Mouse (Mus musculus): ENCODE measurements at regions not wholly inside any gene's neighbourhood (a gene's known extent, or its start where the extent isn't known, plus 50 kb on each side); places are given as distances from the start of the nearest gene placed in this dataset.

DNA sequence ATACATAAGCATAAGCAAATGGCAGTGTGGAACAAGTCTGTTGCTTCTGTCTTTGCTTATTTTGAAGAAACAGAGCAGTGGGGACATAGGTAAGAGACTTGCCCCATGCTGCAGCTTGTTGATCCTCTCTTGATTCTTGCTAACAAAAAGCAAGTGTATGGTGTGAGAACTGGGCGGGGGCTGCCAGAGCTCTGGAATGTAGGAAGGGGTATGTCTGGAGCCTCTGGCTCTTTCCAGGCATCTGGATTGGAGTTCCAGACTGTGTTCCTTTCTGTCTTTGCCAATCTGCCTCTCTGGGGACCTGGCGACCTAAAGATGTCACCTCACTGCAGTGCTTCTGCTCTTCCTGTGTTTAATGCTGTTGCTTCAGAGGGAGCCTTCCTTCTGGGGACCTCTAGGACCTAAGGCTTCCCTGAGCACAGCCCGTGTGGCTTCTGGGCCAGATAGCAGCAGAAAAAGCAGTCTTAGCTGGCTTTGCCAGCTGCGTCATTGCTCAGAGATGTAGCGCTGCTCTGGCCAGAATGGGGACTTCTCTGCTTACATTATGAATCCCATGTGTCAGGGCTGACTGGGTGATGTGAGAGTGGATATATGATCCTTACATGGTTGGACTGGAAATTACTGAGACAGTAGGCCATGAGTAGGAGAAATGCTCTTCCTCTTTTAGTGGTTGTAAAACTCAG, 138.1 kb upstream of the Slit3 start:
- Histone ChIP-seq H3K4me3 (ENCODE audit: insufficient read depth in 1 of 2, low read depth in 1 of 2, low read length in 2 of 2, poor library complexity in 1 of 2, severe bottlenecking in 1 of 2) (no peak overlapping the region), H3K4me1 (ENCODE audit: control insufficient read depth in 2 of 2, insufficient read depth in 2 of 2, low read length in 2 of 2, poor library complexity in 1 of 2) (no peaks in the 10 kb centered on the region), H3K36me3 (ENCODE audit: control insufficient read depth, insufficient read depth, low read length, poor library complexity, severe bottlenecking) (no peaks in the 10 kb centered on the region), H3K9me3 (ENCODE audit: control insufficient read depth, insufficient read depth, low read depth, low read length) (no peaks in the 10 kb centered on the region), H3K27ac (ENCODE audit: insufficient read depth, low read depth, low read length, poor library complexity, severe bottlenecking) (no peak overlapping the region), H3K9ac (ENCODE audit: insufficient read depth, low read depth, low read length, poor library complexity, severe bottlenecking) (no peak overlapping the region)
- TF ChIP-seq ZC3H11A (IDR thresholded peaks at IDR 0.05; ENCODE audit: borderline replicate concordance, low read depth, low read length) (no peak), HCFC1 (IDR thresholded peaks at IDR 0.05; ENCODE audit: borderline replicate concordance, insufficient read depth, low read length) (no peak), MAFK (IDR thresholded peaks at IDR 0.05; ENCODE audit: insufficient read depth, low read depth, low read length) (no peak)
- in situ Hi-C loops (cut with MboI; ENCODE audit: low sequenced_read_pairs in 2 of 2, unreplicated experiment in 2 of 2), result no loop called here
- DNase-seq (ENCODE audit: low read depth, low spot score), result no peak

DNA sequence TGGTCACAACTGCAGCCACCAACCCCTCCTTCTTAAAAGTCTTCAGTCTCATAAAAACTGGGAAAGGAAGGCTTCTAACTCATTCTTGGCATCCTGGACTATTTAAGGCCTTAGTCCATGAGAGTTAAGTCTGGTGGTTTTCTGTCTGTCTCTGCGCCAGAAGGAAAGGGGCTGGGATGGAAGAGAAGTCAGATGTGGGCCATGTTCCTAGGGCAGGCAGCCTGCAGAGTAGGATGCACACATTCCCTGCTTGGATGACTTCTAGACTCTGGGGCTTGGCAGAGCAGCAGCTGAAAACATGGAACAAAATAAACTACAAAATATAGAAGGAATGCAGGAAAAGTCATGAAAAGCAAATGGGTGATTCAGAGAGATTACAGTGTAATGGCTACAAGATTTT, 140.8 kb upstream of the Slit3 start:
- Histone ChIP-seq H3K27ac (ENCODE audit: insufficient read depth, low read depth, low read length, poor library complexity, severe bottlenecking) (no peak overlapping the region), H3K4me3 (ENCODE audit: insufficient read depth in 1 of 2, low read depth in 1 of 2, low read length in 2 of 2, poor library complexity in 1 of 2, severe bottlenecking in 1 of 2) (no peak overlapping the region), H3K9me3 (ENCODE audit: control insufficient read depth, insufficient read depth, low read depth, low read length) (no peaks in the 10 kb centered on the region), H3K4me1 (ENCODE audit: control insufficient read depth in 2 of 2, insufficient read depth in 2 of 2, low read length in 2 of 2, poor library complexity in 1 of 2) (no peaks in the 10 kb centered on the region), H3K9ac (ENCODE audit: insufficient read depth, low read depth, low read length, poor library complexity, severe bottlenecking) (no peak overlapping the region), H3K36me3 (ENCODE audit: control insufficient read depth, insufficient read depth, low read length, poor library complexity, severe bottlenecking) (no peaks in the 10 kb centered on the region)
- no peak for DNase-seq (ENCODE audit: low read depth, low spot score)
- in situ Hi-C loops (cut with MboI; ENCODE audit: low sequenced_read_pairs in 2 of 2, unreplicated experiment in 2 of 2), result no loop called here
- no peak for TF ChIP-seq HCFC1 (IDR thresholded peaks at IDR 0.05; ENCODE audit: borderline replicate concordance, insufficient read depth, low read length)

DNA sequence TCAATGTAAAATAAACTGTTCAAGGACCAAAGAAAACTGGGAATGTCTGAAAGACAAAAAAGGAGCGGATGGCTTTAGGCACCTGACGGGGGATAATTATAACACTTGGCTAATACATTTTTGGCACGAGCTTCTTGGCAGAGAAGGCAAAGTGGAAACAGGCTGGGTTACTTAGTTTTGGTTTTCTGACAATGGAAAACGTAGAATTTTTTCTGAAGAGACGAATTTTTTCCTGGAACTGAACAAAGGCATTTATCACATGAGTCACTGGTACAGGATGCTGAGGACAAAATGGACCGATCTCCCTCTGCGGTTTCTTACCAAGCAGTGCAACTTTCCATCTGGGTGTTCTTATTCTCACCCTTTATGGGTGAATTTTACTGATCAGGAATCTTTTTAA, 143.2 kb upstream of the Slit3 start:
- Histone ChIP-seq H3K4me1 (ENCODE audit: control insufficient read depth in 2 of 2, insufficient read depth in 2 of 2, low read length in 2 of 2, poor library complexity in 1 of 2) (no peaks in the 10 kb centered on the region), H3K9ac (ENCODE audit: insufficient read depth, low read depth, low read length, poor library complexity, severe bottlenecking) (no peak overlapping the region)
- in situ Hi-C loops (cut with MboI; ENCODE audit: low sequenced_read_pairs in 2 of 2, unreplicated experiment in 2 of 2), result no loop called here

DNA sequence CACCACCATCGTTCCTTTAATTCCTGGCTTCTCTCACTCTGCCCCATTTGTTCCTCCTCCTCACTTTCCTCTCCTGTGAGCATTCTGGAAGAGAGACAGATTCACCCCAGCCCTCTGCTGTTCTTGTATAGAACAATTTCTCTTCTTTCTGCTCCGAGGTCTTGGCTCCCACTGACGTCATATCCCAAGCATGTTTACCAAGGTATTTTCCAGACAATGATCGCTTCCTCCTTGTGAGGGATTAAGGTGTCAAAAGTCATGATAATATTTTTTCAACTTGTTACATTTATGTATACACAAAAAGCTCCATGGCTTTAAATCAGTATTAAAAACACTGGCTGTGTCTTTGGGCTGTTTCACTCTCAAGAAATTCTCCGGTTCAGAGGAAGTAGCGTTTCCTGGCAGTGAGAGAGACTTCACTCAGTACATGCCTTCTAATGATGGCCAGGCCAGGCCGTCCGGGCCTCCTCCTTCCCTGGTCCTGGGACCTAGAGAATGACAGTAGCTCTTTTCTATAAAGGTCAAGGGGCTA, 142.4 kb upstream of the Spdl1 start:
- no peak for DNase-seq (ENCODE audit: low read depth, low spot score)
- H3K27ac ChIP-seq (ENCODE audit: insufficient read depth, low read depth, low read length, poor library complexity, severe bottlenecking), result no peak overlapping the region
- TF ChIP-seq MAFK (IDR thresholded peaks at IDR 0.05; ENCODE audit: insufficient read depth, low read depth, low read length) (no peak), ZNF384 (IDR thresholded peaks at IDR 0.05; ENCODE audit: low read depth, low read length) (no peak), ZC3H11A (IDR thresholded peaks at IDR 0.05; ENCODE audit: borderline replicate concordance, low read depth, low read length) (no peak), HCFC1 (IDR thresholded peaks at IDR 0.05; ENCODE audit: borderline replicate concordance, insufficient read depth, low read length) (no peak), CHD2 (IDR thresholded peaks at IDR 0.05; ENCODE audit: low read depth, low read length) (no peak)

More for the DNA sequence above, 143.2 kb upstream of the Slit3 start:
- H3K4me3 ChIP-seq (ENCODE audit: insufficient read depth in 1 of 2, low read depth in 1 of 2, low read length in 2 of 2, poor library complexity in 1 of 2, severe bottlenecking in 1 of 2), result no peak overlapping the region
- DNase-seq (ENCODE audit: low read depth, low spot score), result no peak
- no peak for TF ChIP-seq ZNF384 (IDR thresholded peaks at IDR 0.05; ENCODE audit: low read depth, low read length)
- TF ChIP-seq HCFC1 (IDR thresholded peaks at IDR 0.05; ENCODE audit: borderline replicate concordance, insufficient read depth, low read length), result no peak
- TF ChIP-seq MAFK (IDR thresholded peaks at IDR 0.05; ENCODE audit: insufficient read depth, low read depth, low read length), result no peak
- no peak for TF ChIP-seq ZC3H11A (IDR thresholded peaks at IDR 0.05; ENCODE audit: borderline replicate concordance, low read depth, low read length)
- TF ChIP-seq CHD2 (IDR thresholded peaks at IDR 0.05; ENCODE audit: low read depth, low read length), result no peak
- no peaks in the 10 kb centered on the region for H3K36me3 ChIP-seq (ENCODE audit: control insufficient read depth, insufficient read depth, low read length, poor library complexity, severe bottlenecking)
- H3K9me3 ChIP-seq (ENCODE audit: control insufficient read depth, insufficient read depth, low read depth, low read length), result no peaks in the 10 kb centered on the region
- H3K27ac ChIP-seq (ENCODE audit: insufficient read depth, low read depth, low read length, poor library complexity, severe bottlenecking), result no peak overlapping the region

DNA sequence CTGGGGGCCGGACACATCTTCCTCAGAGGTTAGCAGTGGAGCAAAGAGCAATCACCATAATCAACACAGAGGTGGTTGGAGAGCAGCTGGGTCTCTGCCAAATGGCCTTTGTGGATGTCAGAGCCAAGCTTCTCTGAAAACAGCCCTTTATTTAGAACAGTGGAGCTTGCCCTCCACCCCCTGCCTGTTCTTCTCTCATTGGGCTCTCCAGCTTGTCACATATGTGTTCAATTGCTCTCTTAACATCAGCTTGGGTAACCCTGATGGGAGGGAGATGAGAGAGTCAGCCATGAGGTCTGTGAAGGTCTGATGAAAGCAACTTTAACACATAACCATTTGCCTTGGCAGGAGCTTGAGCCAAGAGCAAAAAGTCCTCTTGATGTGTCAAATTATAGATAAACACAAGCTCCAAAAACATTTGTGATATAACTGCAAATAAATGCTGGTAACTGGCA, 140.1 kb upstream of the Spdl1 start:
- in situ Hi-C loops (cut with MboI; ENCODE audit: low sequenced_read_pairs in 2 of 2, unreplicated experiment in 2 of 2), result no loop called here

More for the DNA sequence above, 142.4 kb upstream of the Spdl1 start:
- Histone ChIP-seq H3K4me3 (ENCODE audit: insufficient read depth in 1 of 2, low read depth in 1 of 2, low read length in 2 of 2, poor library complexity in 1 of 2, severe bottlenecking in 1 of 2) (no peak overlapping the region), H3K4me1 (ENCODE audit: control insufficient read depth in 2 of 2, insufficient read depth in 2 of 2, low read length in 2 of 2, poor library complexity in 1 of 2) (no peaks in the 10 kb centered on the region), H3K9ac (ENCODE audit: insufficient read depth, low read depth, low read length, poor library complexity, severe bottlenecking) (no peak overlapping the region), H3K36me3 (ENCODE audit: control insufficient read depth, insufficient read depth, low read length, poor library complexity, severe bottlenecking) (no peaks in the 10 kb centered on the region), H3K9me3 (ENCODE audit: control insufficient read depth, insufficient read depth, low read depth, low read length) (no peaks in the 10 kb centered on the region)
- in situ Hi-C loops (cut with MboI; ENCODE audit: low sequenced_read_pairs in 2 of 2, unreplicated experiment in 2 of 2), result no loop called here

More for the DNA sequence above, 140.1 kb upstream of the Spdl1 start:
- H3K27ac ChIP-seq (ENCODE audit: insufficient read depth, low read depth, low read length, poor library complexity, severe bottlenecking), result no peak overlapping the region
- no peak overlapping the region for H3K9ac ChIP-seq (ENCODE audit: insufficient read depth, low read depth, low read length, poor library complexity, severe bottlenecking)
- no peaks in the 10 kb centered on the region for H3K4me1 ChIP-seq (ENCODE audit: control insufficient read depth in 2 of 2, insufficient read depth in 2 of 2, low read length in 2 of 2, poor library complexity in 1 of 2)
- no peaks in the 10 kb centered on the region for H3K36me3 ChIP-seq (ENCODE audit: control insufficient read depth, insufficient read depth, low read length, poor library complexity, severe bottlenecking)
- no peak for TF ChIP-seq MAFK (IDR thresholded peaks at IDR 0.05; ENCODE audit: insufficient read depth, low read depth, low read length)
- no peak for TF ChIP-seq HCFC1 (IDR thresholded peaks at IDR 0.05; ENCODE audit: borderline replicate concordance, insufficient read depth, low read length)
- no peak for TF ChIP-seq CHD2 (IDR thresholded peaks at IDR 0.05; ENCODE audit: low read depth, low read length)
- TF ChIP-seq ZC3H11A (IDR thresholded peaks at IDR 0.05; ENCODE audit: borderline replicate concordance, low read depth, low read length), result no peak
- TF ChIP-seq ZNF384 (IDR thresholded peaks at IDR 0.05; ENCODE audit: low read depth, low read length), result no peak
- DNase-seq (ENCODE audit: low read depth, low spot score), result no peak
- H3K4me3 ChIP-seq (ENCODE audit: insufficient read depth in 1 of 2, low read depth in 1 of 2, low read length in 2 of 2, poor library complexity in 1 of 2, severe bottlenecking in 1 of 2), result no peak overlapping the region
- H3K9me3 ChIP-seq (ENCODE audit: control insufficient read depth, insufficient read depth, low read depth, low read length), result no peaks in the 10 kb centered on the region

All from ES-E14 (cell line).